Mouse (Mus musculus): ENCODE results near the gene Rapgefl1.

DNA sequence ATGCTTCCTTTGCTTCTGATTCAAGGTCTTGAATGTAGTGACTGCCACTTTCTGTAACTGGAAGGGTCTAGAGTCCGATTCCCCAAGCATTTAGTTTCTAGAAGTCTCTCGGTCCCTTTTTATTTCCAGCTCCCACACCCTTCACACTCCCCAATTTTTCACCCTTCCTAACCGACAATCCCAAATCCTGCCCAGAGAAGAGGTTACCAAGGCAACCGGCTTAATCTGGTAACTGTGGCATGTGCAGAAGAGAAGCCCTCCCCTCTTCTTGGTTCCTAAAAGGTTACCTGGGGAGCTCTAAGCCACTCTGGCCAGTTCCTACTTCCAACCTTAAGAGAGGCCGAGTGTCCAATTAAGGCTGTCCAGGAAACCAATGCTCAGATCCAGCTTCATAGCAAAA, 1.3 kb upstream of the Rapgefl1 start:
- no peak for TF ChIP-seq ZNF384 (IDR thresholded peaks at IDR 0.05; ENCODE audit: low read depth, low read length)
- no peak for TF ChIP-seq MAFK (IDR thresholded peaks at IDR 0.05; ENCODE audit: insufficient read depth, low read depth, low read length)
